Mouse (Mus musculus) splenic B cell, adult 2 months (primary cell): ENCODE measurements around the gene Klb.
A peak's percentile ranks its signal among the peaks of the same experiment; 100 is the strongest.

ENCODE experiments used
- DNase-seq: peaks from one replicate; pipeline ENCODE4 v3.0.0-alpha.2; 2011; ENCODE audit warnings: low read depth, low spot score
- H3K27me3 ChIP-seq: 2 replicates; pipeline ENCODE4 v1.6.1; 2012; ENCODE audit warnings: mild to moderate bottlenecking, low read length, moderate library complexity, mixed read lengths; ENCODE audit not compliant: control insufficient read depth, poor library complexity, insufficient read depth, severe bottlenecking
- H3K36me3 ChIP-seq: 2 replicates; pipeline ENCODE4 v1.6.1; 2012; ENCODE audit warnings: mild to moderate bottlenecking, low read length, moderate library complexity, mixed read lengths; ENCODE audit not compliant: control insufficient read depth, poor library complexity, insufficient read depth, severe bottlenecking

Klb gene

GRCm38 (mm10) chr5:65401251-65401994, 53.3 kb downstream of the Klb start:
- Histone ChIP-seq H3K36me3 (peaks cover 9% of the 10 kb centered on the region), H3K27me3 (no peaks in the 10 kb centered on the region)
- peak; percentile 86 for DNase-seq

- no peak for DNase-seq
- H3K27me3 ChIP-seq: no peaks in the 10 kb centered on the region
Measured at GRCm38 (mm10) chr5:65407989-65408388, 59.9 kb downstream of the Klb start.

GRCm38 (mm10) chr5:65415653-65416458, 67.7 kb downstream of the Klb start:
- DNase-seq: no peak
- H3K36me3 ChIP-seq: no peaks in the 10 kb centered on the region
- no peaks in the 10 kb centered on the region for H3K27me3 ChIP-seq

More at GRCm38 (mm10) chr5:65407989-65408388, 59.9 kb downstream of the Klb start:
- 0 out of 2 replicates have a peak, but pooled peaks cover 12% of the 10 kb centered on the region for H3K36me3 ChIP-seq

- Histone ChIP-seq H3K27me3 (no peaks in the 10 kb centered on the region), H3K36me3 (peaks cover 9% of the 10 kb centered on the region; the same call in 1 of the 2 replicates)
- DNase-seq: no peak
Measured at GRCm38 (mm10) chr5:65419136-65419535, 71.0 kb downstream of the Klb start.

GRCm38 (mm10) chr5:65420822-65421221, 72.7 kb downstream of the Klb start:
- H3K36me3 ChIP-seq: peaks cover 12% of the 10 kb centered on the region; the same call in 1 of the 2 replicates
- no peaks in the 10 kb centered on the region for H3K27me3 ChIP-seq
- DNase-seq: no peak

DNA sequence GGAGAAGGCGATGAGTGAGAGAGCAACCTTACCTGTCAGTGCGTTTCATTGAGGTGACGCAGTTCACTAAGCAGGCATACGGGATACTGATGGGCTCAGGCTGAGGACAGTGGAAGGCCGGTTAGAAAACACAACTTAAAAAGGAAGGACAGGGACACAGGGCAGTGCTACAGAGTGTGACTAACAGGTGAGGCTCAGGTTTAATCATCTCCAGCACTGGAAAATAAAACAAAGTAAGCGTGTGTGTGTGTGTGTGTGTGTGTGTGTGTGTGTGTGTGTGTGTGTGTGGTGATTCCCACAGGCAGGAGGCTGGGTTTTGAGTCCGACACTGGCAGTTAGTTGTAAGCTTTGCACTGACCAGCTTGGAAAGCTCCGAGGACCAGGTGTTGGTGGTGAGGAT, 74.7 kb downstream of the Klb start:
- H3K27me3 ChIP-seq: no peaks in the 10 kb centered on the region
- DNase-seq: no peak
- H3K36me3 ChIP-seq: peaks cover 12% of the 10 kb centered on the region; the same call in 1 of the 2 replicates

GRCm38 (mm10) chr5:65424215-65424614, 76.1 kb downstream of the Klb start:
- no peaks in the 10 kb centered on the region for H3K27me3 ChIP-seq
- peaks cover 12% of the 10 kb centered on the region; the same call in 1 of the 2 replicates for H3K36me3 ChIP-seq
- DNase-seq: no peak

- Histone ChIP-seq H3K27me3 (no peaks in the 10 kb centered on the region), H3K36me3 (peaks cover 12% of the 10 kb centered on the region; the same call in 1 of the 2 replicates)
- no peak for DNase-seq
Measured at GRCm38 (mm10) chr5:65425251-65425650, 77.1 kb downstream of the Klb start.

DNA sequence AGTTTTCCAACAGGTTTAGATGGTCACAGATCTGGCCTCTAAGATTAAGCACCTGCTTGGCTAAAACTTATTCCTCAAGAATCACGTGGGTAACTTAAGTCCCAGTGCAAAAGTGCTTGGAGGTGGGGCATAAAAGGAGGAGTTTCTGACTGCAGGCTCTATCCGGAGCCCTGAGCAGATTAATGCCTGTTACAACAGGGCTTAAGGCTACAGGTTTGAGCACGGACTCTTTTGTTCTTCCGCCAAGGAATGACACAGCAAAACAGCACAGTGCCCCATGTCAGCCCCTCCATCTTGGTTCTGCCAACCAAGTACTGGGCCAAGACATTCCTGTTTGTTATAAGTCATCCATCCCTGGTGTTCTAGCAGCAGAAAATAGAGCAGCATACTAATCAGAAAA, 80.2 kb downstream of the Klb start:
- no peaks in the 10 kb centered on the region for H3K27me3 ChIP-seq
- peaks cover 7% of the 10 kb centered on the region; the same call in 1 of the 2 replicates for H3K36me3 ChIP-seq
- DNase-seq: no peak

DNA sequence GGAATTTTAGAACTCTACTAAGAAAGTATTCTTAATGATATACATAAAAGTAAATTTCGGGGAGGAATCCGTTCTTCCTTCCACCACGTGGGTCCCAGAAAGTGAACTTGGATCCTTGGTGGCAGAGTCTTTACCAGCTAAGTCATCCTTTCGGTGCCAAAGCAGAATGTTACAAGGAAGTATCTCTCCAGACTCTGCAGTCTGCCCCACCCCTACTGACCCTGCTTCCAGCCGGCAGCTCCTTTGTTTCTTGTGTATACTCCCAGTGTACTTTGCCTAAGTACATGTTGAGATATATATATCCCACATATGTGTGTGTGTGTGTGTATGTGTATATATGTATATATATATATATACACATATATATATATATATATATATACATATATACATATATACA, 81.3 kb downstream of the Klb start:
- DNase-seq: no peak
- no peaks in the 10 kb centered on the region for H3K27me3 ChIP-seq
- peaks cover 3% of the 10 kb centered on the region; the same call in 1 of the 2 replicates for H3K36me3 ChIP-seq
